Mouse (Mus musculus) retina, postnatal 7 days (tissue): ENCODE data around the gene Cdkn2b.

ENCODE experiments used
- DNase-seq: peaks from one replicate; pipeline ENCODE4 v3.0.0-alpha.2; 2012; ENCODE audit warnings: low read depth, low spot score

Cdkn2b gene

DNA sequence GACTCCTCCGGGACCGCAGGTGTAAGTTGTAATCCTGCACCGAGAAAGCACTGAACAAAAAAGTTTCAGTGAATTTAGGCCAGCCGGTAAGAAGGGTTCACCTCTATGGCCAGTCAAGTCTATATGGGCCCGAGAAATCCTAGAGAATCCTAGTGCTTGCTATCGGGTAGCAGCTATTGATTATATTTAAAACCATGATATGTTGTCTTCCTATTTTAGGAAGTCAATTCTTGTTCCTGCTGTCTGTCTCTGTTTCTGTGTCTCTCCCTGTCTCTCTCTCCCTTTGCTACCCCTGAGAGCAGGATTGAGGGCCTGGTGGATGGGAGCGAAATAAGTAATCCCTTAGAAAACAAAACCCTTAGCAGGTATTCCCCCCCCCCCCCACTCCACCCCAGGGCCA is 17.3 kb downstream of the Cdkn2b start:
- DNase-seq = no peak

DNA sequence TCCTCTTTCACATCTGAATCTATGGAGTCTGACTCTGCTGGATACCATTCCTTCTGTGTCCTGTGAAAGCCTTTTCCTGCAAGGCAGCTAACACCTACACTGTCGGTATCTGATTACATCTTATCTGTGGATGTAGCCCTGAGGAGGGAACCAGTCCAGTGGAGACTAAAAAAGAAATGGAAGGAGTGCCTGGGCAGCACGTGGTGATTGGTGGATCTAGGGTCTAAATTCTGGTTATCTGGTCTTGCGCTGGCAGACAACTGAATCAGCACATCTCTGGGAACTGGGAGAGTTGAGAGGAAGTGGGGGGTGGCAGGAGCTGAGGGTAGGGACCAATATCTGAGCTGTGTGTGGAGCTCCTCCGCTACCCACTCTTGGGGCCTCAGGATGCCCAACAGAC is 21.8 kb downstream of the Cdkn2b start:
- DNase-seq = no peak

DNA sequence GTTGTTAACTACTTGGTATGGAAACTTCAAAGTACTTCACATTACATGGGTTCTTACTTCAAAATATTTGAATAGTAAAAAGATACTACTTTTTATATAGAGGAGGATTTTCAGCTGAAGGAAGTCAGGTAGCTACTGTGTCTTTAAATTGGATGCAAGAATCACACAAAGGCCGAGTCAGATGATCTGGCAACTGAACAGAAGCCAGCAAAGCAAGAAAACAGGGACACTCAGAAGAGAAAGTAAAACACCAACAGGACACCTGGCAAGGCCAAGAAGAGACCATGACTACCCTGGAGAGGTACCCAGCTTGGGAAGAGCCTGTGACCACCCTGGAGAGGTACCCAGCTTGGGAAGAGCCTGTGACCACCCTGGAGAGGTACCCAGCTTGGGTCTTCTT is 24.3 kb downstream of the Cdkn2b start:
- no peak for DNase-seq

DNA sequence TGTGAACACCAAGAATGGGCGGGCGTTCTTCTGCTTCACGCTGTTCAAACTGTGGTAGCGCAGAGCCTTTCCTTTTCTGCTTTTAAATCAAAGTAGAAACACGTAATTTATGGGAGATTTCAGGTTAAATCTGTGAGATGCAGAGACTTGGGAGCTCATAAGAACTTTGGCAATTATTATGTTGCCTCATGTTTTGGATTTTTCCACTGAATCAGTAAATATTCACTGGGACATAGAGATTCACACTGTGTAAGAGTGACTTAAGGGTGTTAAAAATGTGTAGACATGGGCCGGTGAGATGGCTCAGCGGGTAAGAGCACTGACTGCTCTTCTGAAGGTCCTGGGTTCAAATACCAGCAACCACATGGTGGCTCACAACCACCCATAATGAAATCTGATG is 25.2 kb downstream of the Cdkn2b start:
- DNase-seq = no peak

DNA sequence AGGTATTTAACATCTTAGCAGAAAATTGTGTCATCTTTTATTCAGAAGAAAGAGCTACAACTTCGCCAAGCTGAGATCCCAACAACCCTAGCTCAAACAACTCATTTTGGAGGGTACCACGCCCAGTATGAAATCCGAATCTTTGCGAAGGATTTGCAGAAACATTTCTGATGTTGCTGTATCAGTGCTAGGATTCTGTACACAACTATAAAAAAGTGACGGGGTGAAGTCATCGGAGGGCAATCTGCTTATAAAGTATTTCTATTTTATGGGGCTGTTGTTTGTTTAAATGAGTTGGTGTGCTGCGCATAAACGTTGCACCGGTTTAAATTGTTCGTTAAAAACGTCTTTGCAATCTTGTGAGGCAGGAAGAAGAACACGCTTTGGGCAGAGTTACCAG is 28.2 kb downstream of the Cdkn2b start:
- no peak for DNase-seq

DNA sequence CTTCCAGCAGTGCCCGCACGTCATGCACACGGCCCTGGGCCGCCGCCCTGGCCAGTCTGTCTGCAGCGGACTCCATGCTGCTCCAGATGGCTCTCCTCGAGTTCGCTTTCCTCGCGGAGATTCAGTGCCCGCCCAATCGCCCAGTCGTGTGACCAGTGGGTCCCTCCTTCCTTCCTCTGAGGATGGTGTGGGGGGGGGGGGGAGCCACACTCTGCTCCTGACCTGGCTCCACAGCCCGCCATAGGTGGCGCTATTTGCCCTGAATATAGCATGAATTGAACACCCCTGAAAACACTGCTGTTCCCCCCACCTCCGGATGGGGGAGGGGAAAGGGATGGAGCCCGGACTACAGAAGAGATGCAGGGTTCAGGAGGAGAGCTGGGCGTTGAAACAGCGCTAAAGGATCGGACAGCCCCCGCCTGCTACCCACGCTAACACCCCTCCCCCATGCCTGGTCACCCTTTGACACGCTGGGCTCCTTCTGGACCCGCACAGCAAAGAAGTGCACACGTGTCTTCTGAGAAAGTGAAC is 28.7 kb downstream of the Cdkn2b start:
- peak; percentile 33 for DNase-seq

DNA sequence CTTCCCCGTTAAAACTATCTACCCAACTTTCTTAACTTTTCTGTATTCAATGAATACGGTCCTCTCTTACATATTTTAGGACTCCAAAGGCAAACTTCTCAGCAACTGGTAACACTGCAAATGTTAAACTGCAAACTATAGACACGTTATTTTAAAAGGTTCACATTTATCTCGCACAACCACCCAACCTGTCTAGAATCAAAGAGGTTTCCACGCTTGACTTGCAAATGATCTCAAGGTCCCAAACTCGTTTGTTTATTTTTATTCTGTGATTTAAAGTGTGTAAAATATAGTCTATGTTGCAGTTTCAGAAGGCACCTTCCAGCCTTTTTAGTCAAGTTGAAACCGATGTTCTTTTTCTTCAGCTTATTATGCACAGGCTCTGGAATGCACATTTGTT is 29.6 kb downstream of the Cdkn2b start:
- DNase-seq = no peak

DNA sequence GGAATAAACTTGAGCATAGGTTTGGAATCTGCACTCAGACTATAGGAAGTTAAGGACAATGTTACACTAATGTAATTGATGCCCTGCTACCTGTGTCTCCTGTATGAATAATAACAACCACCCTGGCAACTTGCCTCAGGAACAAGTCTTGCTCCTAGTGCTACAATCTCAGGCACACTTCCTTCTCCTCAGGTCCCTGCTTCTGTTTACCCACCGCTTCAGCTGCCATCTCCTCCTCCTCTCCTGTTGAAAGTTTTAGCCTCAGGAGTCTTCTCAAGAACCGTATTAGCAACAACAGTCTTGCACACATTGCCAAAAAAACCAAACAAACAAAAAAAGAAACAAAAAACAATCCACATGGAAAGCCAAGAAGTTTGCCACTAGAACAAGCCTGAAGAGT is 31.2 kb downstream of the Cdkn2b start:
- no peak for DNase-seq

DNA sequence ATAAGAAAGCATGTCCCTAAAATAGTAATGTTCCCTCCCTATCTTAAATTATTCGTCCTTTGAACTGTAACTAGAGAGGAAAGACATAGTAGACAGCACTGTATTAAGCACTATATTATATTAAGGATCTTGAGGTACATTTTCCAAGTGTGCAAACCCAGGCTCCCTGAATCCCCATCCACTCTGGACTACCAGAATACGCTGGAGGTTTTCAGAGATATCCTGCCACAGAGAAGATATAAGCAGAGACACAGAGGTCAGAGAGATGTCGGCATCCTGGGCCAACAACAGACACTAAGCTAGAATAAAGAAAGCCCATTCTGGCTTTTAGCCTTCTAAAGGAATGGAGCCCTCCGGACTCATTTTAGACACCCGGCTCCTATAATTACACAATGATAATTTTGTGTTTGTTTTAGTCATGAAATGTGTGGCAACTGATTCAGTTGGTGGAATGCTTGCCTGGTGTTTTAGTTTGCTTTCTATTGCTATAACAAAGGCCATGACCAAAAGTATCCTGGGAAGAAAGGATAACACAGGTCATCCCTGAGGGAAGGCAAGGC is 33.4 kb downstream of the Cdkn2b start:
- DNase-seq = no peak

DNA sequence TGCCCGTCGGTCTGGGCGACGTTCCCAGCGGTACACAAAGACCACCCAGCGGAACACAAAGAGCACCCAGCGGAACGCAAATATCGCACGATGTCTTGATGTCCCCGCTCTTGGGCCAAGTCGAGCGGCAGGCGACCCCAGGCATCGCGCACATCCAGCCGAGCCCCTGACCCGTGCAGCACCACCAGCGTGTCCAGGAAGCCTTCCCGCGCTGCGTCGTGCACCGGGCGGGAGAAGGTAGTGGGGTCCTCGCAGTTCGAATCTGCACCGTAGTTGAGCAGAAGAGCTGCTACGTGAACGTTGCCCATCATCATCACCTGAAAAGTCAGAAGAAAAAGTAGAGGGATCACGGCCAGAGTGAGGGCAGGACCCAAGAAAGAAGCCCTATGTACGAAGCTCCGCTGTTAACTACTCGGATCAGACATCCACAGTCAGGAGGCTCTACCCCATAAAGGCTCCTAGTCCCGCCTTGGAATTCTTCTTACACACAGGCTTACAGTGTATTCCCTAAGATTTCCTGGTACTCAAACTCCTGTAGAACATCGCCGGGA is 34.1 kb downstream of the Cdkn2b start:
- no peak for DNase-seq

DNA sequence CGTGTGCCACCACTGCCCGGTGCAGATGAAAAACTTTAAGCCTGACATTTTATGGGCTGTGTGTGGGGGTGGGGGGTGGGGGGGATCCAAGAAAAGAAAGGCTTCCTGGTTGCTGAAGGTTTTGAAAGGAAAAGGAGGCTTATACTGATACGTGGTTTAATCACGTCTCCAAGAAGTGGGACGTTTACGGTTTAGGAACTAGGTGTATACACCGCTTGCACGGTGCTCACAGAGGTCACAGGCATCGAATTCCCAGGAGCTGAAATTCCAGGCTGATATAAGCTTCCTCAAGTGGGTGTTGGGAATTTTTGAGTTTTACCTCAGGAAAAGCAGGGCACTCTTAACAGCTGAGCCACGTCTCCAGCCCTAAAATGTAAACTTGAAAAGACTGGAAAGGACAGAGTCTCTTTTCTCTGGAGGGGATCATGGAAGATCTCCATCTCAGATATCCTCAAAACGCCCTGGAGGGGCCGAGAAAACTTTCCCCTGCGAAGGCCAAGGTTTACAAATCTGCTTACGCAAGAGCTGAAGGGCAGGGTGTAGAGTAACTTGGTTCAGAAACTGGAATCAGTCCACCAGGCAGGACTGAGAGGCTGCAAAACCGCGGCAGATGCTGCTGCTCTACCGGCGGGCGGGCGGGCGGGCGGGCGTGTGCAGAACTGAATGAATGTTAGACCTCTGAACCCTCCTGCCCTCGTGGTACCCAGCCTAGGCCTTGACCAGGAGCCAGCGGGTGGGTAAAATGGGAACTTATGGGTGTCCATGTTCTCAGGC is 34.8 kb downstream of the Cdkn2b start:
- no peak for DNase-seq

DNA sequence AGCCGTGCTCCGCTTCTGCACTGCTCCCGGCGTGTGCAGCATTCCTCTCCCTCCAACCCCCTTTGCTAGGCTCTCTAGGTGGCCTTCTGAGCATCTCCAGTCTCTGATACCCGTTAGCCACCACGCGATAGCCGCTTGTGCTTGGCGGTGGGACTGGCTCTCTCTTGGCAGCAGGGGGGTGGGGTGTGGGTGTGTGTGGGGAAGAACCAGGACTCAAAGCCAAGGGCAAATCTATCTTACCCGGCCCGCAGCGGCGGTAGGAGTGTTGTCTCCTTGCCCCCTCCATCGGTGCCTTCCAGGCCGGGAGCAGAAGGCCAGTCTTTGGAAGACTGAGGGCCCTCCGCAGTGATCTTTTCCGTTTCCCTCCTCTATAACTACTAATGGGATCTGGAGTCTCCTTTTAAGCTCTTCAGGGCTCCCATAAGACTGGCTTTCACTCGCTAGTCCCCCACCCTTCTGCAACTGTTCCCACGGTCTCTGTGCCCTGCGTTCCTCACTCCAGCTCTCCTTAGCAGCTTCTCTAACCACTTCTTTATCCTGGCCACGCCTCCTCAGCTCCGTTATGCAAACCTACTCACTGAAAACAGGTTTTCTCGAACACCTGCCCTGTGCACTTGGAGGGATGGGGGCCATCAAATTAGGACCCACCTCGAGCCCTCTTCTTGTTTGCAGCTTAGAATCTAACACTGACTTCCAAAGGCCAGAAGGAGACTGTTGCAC is 35.9 kb downstream of the Cdkn2b start:
- no peak for DNase-seq

DNA sequence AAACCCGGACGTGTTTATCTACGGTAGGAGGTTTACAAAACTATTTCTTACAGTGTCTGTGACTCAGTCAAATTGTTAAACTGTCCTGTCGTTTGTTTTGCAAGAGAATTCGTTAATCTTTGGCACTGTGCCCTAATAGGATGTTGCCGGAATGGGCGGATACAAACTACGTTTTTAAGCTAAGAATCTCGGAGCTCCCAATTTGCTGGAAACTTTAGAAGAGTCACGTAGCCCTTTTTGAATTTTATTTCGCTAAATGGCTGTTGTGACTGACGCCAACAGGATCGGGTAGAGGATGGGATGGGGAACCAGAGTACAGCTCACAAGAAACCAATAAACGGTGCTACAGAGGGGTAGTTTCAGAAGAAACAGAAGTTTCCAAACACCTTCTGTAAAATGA is 36.8 kb downstream of the Cdkn2b start:
- no peak for DNase-seq

DNA sequence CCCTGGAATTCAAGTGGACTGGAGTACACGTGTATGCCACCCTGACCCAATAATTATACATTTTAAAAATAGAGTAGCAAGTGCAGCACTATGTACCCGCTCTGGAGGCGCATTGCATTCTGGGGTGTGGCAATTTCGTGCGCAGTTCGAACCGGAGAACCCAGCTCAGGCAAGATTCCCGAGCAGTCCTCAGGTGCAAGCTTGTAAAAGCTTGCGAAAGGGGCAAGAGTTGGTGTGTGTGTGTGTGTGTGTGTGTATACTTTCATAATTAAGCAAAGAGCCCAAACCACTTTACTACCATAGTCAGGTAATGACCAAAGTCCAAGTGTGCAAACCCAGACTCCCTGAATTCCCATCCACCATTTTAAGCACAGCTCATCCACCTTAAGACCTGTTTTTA is 37.3 kb downstream of the Cdkn2b start:
- no peak for DNase-seq

DNA sequence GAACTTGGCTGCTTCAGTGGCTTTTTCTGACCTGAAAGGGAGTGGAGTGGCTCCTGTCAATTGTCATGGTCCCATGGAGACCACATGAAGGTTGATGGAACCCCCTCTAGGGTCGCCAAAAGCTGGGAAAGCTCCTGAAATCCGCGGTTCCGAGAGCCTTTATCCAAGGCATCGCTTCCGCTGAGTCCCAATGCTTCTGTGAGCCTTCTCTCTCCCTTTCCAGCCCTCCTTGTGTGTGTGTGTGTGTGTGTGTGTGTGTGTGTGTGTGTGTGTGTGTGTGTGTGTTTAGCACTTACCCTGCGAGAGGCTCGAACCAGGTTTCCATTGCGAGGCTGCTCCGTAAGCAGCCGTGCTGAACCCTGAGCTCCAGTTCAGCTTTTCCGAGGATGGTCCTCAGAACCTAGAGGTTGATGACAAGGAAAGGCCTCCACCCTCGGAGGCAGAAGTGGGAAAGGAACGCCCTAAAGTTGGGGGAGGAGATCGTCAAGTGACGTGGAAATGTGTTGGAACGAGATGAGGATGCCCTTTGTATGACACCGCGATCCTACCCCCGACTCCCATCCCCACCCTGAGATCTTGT is 37.8 kb downstream of the Cdkn2b start:
- no peak for DNase-seq

DNA sequence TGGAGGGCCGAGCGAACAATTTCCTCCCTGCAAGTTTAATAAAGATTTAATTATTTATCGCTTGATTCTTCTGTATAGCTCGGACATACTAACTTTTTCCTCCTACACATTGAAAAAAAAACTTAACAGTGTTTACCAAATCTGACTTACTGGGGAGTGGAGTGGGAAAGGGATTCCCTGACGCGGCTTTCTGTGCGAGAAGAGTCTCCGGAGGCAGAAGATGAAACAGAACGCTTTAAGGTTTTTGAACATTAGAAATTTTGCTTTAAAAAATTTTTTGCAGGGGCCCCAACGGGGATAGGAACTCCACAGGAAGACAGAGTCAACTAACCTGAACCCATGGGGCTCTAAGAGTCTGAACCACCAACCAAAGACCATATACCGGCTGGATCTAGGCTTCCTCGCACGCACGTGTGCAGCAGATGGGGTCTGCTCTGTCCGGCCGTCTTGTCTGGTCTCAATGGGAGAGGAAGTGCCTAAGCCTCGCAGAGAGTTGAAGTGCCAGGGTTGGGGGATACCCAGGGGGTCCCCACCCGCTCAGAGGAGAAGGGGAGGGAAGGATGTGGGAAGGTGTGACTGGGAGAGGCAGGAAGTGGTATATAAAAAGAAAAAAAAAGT is 38.6 kb downstream of the Cdkn2b start:
- no peak for DNase-seq

DNA sequence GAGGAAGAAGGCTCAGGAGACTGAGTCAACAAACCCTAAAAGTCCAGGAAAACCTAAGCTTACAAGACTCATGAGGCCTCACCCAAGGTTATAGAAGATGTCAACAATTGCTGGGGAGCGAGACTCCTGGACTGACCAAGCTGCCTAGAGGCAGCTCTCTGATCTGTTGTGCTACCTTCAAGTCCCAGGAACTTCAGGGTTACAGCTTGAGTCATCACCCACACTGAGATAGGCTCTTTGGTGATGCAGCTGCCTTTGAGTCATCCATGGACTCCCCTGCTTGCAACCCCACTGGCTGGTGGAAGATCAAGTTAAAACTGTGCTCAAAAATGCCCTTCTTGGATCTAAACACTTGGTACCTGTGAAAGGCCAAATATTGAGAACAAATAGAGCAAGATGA is 53.1 kb downstream of the Cdkn2b start:
- no peak for DNase-seq
